Mouse (Mus musculus): ENCODE results near the gene Sp6.

GRCm38 (mm10) chr11:96970341-96970740 is 42.9 kb upstream of the Sp6 start:
- TF ChIP-seq POLR2A (IDR thresholded peaks at IDR 0.05; ENCODE audit: borderline replicate concordance, extremely low read depth, low read depth, low read length) (no peak), CTCF (IDR thresholded peaks at IDR 0.05; ENCODE audit: insufficient read depth, low read length) (no peak)
